Mouse (Mus musculus): ENCODE measurements at regions not wholly inside any gene's neighbourhood (a gene's known extent, or its start where the extent isn't known, plus 50 kb on each side); places are given as distances from the start of the nearest gene placed in this dataset.

DNA sequence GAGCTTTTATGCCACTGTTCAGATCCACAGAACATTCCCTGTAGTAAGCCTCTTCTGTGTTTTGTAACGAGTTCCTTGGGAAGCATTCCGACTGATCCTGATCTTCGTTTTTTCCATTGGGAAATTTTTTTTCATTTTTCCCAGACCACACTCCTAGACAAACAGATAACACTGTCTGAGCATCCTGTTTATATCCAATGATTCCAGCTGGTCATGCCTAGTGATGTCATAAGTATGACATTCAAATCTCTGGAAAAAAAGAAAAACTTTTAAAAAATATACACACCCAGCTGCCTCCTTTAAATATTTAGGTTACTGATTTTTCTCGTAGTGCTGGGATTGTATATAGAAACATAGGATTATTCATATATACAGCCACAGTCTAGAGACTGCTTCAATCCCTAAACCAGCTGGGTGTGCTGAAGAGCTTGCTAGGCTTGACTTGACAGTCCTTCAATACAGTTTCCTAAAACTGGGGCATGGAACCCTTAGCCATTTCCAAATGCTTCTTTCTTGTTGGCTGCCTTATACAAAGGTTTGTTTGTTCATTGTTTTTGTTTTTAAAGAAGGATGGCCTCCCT, 116.0 kb upstream of the Ghr start:
- no peak for TF ChIP-seq MYOG (IDR thresholded peaks at IDR 0.05; ENCODE audit: control insufficient read depth in 1 of 3, insufficient read depth in 1 of 3, insufficient read length in 2 of 3, low read depth in 2 of 3)
- TF ChIP-seq USF1 (IDR thresholded peaks at IDR 0.05; ENCODE audit: low read depth) = no peak
- TF ChIP-seq POLR2A (IDR thresholded peaks at IDR 0.05; ENCODE audit: insufficient read length, low read depth) = no peak
- no peak for TF ChIP-seq TCF12 (IDR thresholded peaks at IDR 0.05; ENCODE audit: insufficient read depth, poor library complexity, severe bottlenecking)
